Mouse (Mus musculus) CD8-positive naive resting alpha-beta T cell, adult 2 months (primary cell): Measurements from ENCODE around the gene Abi3.

Experiments
- DNase-seq, 2 experiments: peaks; one replicate each; pipeline ENCODE4 v3.0.0; 2022; ENCODE audit warnings: low read depth in 2 of 2, low spot score in 2 of 2

Gene Abi3

GRCm38 (mm10) chr11:95838999-95839868 lies 3.0 kb downstream of the Abi3 start:
- no peak for DNase-seq

GRCm38 (mm10) chr11:95838598-95838997 lies 3.7 kb downstream of the Abi3 start:
- DNase-seq, result no peak

GRCm38 (mm10) chr11:95837059-95837458 lies 5.2 kb downstream of the Abi3 start, which contains the start of gene Gngt2:
TSS of gene Gngt2 (plus strand) at chr11:95837216.
- DNase-seq, result no peak

DNA sequence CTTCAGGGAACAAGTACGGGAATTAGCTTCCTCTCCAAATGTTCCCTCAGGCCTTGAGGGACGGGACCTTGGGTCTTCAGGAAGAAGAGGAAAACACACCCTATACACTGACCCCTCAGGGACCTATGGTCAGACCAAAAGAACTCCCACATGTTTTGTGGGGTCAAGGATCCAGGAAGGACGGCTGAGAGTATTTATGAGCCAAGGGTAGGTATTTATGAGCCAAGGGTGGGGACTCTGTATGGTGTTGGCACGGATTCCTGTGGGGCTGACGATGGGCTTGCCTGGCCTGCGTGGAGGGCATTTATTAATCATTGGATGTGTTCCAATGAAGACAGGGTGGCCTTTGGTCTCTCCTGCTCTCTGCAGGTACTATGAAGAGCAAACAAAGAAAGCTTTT lies 5.8 kb downstream of the Abi3 start:
- no peak for DNase-seq

DNA sequence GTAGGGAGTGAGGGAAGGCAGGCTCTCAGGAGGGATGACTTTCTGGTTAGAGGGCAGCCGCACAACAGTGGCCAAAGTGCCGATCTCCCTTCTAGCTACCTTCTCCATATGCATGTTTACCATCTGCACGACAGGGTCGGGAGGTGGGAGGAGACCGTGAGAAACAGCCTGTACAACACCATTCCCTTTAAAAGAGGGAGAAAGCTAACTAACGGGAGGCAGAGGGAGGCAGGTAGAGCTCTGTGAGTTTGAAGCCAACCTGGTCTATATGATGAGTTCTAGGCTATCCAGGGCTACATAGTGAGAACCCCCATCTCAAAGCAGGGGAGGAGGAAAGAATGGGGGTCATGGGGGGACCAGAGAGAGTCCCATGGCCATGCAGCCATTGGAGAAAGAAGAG lies 6.4 kb downstream of the Abi3 start:
- no peak for DNase-seq

- peak; percentile 57 to 62 for DNase-seq
Observed at GRCm38 (mm10) chr11:95834742-95835710, 7.2 kb downstream of the Abi3 start.

DNA sequence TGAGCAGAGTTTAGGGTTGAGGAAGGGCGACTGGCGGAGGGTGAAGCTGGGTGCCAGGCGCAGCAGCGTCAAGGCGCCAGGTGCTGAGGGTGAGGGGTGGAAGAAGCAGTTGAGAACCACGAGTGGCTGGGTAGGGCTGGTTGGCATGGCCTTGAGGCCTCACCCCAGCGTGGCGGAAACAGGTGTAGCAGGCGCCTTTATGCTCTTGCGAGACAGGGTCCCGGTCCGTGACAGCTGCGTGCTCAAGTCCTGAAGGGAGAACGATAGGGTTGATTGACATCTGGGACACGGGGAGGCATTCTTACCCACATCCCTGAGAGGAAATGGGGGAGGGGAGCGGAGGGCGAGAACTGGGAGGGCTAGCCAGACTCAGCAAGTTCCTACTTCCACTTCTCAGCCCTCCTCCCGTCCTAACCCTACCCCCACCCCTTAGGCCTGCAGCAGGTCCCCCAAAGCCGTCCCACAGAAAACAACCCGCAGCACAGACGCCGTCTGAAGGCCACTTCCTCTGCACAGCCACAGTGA lies 8.1 kb downstream of the Abi3 start:
- peak; percentile 41 to 50 for DNase-seq

DNA sequence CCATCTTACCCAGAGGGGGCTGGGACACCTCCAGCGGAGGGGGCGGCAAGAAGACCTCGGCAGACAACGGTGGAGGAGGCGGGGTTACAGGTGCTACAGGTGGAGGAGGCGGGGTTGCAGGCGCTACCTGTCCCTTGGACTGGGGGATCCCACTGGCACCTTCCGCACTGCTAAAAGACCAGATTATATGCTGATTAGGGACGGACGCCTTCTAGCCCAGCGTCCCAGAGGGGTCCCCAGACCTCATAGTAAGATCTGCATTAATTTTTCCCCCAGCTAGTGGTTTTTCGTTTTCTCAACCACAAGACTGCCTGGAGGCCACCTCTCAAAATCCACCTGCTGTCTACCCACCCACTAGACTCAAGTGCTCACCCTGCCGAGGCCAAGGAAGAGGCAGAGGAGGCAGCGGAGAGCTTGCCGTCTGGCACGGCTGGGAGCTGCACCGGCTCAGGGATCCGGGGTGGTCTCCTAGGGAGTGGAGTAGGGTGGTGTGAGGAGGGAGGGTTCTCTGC lies 8.6 kb downstream of the Abi3 start:
- no peak for DNase-seq

DNA sequence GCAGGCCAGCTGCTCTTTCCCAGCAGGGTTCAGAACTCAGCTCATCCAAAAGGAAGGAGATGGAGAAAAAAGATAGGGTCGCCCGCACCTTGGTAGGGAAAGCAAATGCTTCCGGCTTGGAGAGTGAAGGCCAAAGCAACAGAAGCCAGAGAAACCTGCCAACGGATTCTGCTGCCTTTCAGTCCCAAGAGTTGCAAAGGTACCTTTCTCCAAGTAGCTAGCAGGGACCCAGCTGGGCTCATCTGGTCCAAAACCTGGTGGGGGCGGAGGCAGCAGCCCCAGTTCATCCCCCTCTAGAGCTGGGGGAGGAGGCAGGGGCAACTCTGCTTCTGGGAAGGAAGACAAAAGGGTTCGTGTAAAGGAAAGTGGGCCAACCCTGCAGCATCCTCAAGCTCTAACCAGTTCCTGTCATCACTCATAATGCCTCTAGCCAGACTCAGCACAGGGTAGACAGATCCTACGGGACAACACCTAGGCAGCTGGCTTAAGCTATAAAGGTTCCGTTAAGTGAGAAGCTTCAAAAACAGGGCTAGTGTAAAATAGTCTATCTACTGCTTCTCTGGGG lies 9.2 kb downstream of the Abi3 start:
- no peak for DNase-seq

DNA sequence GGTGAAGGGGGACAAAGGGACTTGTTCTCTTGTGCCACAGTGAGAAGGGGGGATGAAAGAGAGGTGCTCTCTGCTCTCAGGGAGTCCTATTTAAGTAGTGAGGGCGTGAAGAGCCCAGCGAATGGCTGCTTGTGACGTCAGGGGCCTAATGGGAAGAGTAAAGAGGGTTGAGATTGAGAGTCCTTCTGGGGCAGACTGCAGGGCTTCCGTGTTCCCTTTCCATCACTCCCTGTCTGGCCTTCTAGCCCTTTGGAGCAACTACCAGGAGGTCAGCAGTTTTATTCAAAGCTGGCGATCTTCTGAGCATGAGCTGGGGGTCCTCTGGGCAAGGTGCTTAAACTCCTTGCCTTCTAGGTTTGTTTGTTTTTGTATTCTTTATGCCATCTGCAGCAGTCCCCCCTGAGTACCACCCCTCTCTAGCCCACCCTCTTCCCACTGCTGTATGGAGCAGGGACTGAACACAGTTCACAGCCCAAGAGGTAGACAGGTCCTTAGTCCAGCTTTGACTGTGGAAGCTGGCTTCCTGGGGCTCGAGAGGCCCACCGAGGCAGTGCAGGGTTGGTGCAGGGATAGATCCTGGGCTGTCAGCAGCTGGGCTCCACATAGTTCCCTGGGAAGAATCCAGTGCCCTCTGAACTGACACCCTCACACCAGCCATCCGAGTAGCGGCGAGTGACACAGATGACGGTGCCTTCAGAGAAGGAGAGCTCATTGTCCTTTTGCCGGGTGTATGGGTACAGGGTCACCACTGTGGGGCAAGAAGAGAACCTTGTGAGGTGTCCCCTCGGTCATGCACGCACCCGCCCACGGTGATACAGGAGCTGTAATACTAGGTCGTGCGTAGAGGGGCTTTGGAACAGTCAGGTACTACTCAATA lies 9.9 kb downstream of the Abi3 start:
- no peak for DNase-seq

GRCm38 (mm10) chr11:95831641-95832040 lies 10.6 kb downstream of the Abi3 start:
- DNase-seq, result no peak

DNA sequence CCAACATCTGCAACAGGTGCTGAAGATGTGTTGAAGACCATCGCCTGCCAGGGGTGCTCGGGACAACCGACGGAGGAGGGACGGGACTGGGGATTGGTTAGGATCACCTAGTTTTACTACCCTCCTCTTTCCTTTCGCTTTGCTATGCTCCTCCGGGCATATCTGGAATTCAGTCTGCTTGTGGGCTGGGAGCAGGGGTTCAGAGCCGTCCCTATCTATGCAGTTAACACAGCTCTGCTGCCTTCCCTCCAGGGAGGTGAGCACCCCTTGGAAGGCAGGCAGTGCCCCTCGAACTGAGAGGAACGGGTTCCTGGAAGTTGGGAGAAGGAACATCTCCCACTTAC lies 11.0 kb downstream of the Abi3 start:
- DNase-seq, result no peak

DNA sequence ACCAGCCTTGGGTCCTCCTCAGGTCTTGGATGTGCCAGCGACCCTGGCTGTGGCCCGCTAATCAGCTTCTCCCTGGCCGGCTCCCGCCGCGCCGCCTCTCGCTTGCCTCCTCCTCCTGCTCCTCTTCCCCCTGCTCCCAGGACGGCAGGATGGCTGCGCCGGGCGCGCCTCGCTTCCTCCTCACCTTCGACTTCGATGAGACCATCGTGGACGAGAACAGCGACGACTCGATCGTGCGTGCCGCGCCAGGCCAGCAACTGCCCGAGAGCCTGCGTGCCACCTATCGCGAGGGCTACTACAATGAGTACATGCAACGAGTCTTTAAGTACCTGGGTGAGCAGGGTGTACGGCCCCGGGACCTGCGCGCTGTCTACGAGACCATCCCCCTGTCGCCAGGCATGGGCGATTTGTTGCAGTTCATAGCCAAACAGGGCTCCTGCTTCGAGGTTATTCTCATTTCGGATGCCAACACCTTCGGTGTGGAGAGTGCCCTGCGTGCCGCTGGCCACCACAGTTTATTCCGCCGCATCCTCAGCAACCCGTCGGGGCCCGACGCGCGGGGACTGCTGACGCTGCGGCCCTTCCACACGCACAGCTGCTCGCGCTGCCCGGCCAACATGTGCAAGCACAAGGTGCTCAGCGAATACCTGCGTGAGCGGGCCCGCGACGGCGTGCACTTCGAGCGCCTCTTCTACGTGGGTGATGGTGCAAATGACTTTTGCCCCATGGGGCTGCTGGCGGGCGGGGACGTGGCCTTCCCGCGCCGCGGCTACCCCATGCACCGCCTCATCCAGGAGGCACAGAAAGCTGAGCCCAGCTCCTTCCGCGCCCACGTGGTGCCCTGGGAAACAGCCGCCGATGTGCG lies 11.6 kb downstream of the Abi3 start:
- no peak for DNase-seq

DNA sequence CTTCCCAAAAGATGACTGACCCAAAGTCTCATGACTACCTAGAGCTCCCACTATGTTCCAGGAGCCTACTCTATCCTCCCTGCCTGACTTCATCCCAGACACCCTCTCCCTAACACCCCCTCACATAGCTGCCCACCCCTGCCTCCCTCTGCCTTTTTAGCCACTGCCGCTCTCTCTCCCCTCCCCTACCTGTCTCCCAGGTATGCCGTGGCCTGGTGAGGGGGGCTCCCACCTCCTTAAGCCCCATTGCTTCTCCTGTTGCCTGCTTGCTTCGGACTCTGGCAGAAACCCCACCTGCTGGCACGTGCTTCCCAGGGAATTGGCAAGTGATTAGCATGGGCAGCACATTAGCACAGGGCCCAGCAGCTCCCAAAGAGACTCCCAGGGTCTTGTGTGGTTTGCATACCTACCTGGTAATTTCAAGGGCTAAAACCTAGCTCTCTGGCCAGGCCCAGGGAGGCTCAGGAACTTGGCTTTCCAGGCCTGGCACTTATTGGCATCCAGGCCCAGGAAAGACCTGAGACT lies 12.7 kb downstream of the Abi3 start:
- DNase-seq, result no peak

DNA sequence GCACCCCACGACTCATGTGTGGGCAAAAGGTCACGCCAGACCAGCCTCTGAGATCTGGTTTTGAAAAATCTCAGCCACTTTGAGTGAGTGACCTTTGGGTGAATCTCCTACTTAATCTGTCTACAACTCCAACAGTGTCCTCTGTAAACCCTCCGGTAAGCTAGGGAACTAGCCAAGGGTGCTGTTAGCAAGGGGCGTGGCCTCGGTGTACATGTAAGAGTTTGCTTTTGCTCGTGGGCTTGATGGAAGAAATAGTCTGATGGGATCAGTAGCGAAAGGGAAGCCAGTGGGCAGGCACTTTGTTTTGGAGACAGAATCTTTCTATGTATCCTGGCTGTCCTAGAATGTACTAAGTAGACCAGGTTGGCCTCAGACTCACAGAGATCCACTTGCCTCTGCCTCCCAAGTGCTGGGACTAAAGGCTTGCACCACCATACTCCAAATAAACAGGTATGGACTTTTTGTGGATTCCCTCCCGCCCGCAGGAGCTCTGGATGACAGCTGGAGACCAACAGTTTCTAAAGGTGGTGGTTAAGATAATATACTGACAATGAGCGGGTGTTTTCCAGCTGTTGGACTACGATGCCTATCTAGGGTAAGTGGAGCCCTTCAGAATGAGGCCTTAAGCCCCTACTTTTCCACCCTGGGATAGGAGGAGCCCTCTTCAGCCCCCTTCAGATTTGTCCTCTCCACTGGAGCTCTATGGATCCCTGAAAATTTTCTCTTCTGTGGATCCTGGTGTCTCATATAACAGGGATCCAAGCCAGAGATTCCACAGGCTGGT lies 13.9 kb downstream of the Abi3 start:
- DNase-seq, result no peak

GRCm38 (mm10) chr11:95827464-95828085 lies 14.7 kb downstream of the Abi3 start:
- DNase-seq, result peak; percentile 53 to 69

DNA sequence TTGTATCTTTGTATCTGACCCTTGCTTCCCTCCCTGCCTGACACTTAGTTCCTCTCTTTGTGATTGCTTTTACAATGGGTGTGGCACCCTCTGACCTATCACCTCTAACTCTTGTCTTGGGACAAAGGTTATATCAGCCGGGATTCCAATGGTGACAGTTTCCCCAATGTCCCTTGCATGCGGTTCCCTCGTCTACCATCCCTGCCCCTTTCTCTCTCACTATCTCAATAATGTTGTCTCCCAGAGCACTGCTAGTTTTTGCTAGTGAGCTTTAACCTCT lies 15.2 kb downstream of the Abi3 start:
- DNase-seq, result no peak
